Mouse (Mus musculus): ENCODE data around the gene Atg7.

Atg7 gene

GRCm38 (mm10) chr6:114860677-114861568, 218.0 kb downstream of the Atg7 start:
- in situ Hi-C loops (cut with MboI; ENCODE audit: low pct_unique_long_range_greater_than_20kb in 1 of 2, low sequenced_read_pairs in 2 of 2, unreplicated experiment in 1 of 2): no loop called here

- in situ Hi-C loops (cut with MboI; ENCODE audit: low pct_unique_long_range_greater_than_20kb in 1 of 2, low sequenced_read_pairs in 2 of 2, unreplicated experiment in 1 of 2): no loop called here
These were observed 218.7 kb downstream of the Atg7 start for GRCm38 (mm10) chr6:114861591-114861990.

GRCm38 (mm10) chr6:114862046-114862445, 219.1 kb downstream of the Atg7 start:
- in situ Hi-C loops (cut with MboI; ENCODE audit: low pct_unique_long_range_greater_than_20kb in 1 of 2, low sequenced_read_pairs in 2 of 2, unreplicated experiment in 1 of 2): no loop called here

DNA sequence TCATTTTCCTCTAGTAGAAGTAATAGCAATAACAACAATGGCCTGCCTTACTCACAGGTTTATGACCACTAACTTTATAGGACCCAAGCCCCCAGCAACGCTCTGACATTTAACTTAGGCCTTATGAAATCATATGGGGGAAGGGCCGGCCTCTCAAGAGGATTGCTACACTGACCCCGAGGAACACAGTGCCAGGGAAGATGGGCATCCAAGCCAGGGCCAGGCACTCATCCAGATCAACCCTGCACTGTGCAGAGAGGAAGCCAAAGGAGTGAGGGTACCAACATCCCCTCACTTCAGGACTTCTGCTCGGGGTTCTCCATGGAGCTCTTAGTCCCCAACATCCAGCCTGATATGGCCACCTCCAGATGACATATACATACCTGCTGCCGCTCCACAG, 220.6 kb downstream of the Atg7 start:
- in situ Hi-C loops (cut with MboI; ENCODE audit: low pct_unique_long_range_greater_than_20kb in 1 of 2, low sequenced_read_pairs in 2 of 2, unreplicated experiment in 1 of 2): no loop called here

DNA sequence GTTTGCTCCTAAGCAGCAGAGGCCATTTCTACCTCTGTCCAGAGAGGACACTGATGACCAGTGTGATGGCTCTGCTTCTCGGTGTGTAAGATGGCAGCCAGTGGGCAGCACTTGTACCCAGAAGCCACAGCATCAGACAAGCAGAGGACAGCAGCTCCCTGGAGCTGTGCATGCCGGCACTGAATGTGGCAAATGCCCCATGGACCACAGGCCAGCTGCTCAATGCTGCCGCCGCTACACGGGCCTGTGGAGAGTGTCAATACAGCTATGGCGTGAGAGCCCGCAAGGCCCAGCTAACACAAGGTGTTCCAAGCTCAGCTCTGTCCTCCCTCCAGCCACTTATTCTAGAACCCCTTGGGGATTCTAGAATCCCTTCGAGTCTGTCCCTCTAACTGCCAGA, 221.5 kb downstream of the Atg7 start:
- in situ Hi-C loops (cut with MboI; ENCODE audit: low pct_unique_long_range_greater_than_20kb in 1 of 2, low sequenced_read_pairs in 2 of 2, unreplicated experiment in 1 of 2): no loop called here

DNA sequence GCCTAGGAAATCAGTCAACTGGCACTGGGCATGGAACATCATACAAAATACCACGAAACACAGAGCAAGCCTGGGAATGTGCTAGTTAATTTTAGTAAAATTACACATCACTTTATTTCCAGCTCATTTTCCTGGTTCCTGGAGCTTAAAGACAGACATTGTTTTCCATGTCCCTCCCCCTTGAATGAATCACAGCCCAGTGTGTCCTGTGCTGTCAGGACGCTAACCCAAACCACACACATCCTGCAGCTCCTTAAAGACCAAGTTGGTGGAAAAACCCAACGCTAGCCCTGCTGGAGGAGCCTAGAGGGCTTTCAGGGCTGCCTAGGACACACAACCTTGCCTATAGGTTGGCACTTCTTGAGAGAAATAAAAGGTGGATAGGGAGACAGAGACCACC, 223.2 kb downstream of the Atg7 start:
- in situ Hi-C loops (cut with MboI; ENCODE audit: low pct_unique_long_range_greater_than_20kb in 1 of 2, low sequenced_read_pairs in 2 of 2, unreplicated experiment in 1 of 2): no loop called here

- in situ Hi-C loops (cut with MboI; ENCODE audit: low pct_unique_long_range_greater_than_20kb in 1 of 2, low sequenced_read_pairs in 2 of 2, unreplicated experiment in 1 of 2): no loop called here
These were observed 223.7 kb downstream of the Atg7 start for GRCm38 (mm10) chr6:114866619-114867018.

DNA sequence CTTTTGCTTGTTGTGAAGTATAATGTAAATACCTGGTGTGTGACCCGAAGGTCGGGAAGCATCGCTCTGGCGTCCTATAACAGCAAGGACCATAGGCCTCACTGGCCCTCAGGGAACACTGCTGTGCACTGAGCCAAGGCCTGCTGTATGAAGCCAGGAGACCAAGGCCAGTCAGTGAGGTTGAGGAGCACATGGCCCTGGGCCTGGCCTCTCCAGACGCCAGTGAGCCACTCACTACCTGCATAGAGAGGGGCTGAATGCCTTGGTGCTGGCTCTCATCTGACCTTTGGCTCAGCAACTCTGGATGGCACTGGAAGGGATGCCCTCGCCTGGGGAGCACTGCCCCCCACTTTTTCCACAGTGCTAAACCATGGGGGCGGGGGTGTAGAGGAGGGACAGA, 225.8 kb downstream of the Atg7 start:
- in situ Hi-C loops (cut with MboI; ENCODE audit: low pct_unique_long_range_greater_than_20kb in 1 of 2, low sequenced_read_pairs in 2 of 2, unreplicated experiment in 1 of 2): no loop called here

- in situ Hi-C loops (cut with MboI; ENCODE audit: low pct_unique_long_range_greater_than_20kb in 1 of 2, low sequenced_read_pairs in 2 of 2, unreplicated experiment in 1 of 2): no loop called here
These were observed 226.7 kb downstream of the Atg7 start for GRCm38 (mm10) chr6:114869501-114870076.

DNA sequence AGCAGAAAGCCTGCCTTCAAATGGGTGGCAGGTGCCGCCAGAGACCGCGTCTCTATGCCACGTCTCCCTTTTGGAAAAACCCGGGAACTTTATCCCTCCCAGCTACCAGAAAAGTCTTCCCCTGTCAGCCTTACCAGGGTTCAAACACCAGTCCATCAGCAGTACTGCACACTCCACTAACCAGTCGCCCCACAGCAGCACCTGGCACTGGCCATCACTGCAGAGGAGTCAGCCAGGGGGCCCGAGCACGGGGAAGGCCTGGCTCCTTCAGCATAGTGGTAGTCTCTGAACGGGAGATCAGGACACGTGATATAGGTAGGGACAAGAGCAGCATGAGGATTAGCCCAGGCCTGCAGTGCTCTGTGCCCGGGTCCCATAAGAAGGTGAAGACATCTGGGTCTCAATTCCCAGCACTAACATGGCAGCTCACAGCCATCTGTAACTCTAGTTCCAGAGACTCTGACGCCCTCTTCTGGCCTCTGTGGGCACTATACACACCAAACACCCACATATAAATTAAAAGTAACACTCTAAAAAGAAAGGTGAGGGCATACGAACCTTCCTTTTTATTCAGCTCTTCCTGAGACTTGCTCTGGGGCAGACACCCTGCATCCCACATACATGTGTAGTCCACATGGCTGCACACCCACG, 228.2 kb downstream of the Atg7 start:
- in situ Hi-C loops (cut with MboI; ENCODE audit: low pct_unique_long_range_greater_than_20kb in 1 of 2, low sequenced_read_pairs in 2 of 2, unreplicated experiment in 1 of 2): no loop called here

GRCm38 (mm10) chr6:114873808-114874137, 230.9 kb downstream of the Atg7 start:
- in situ Hi-C loops (cut with MboI; ENCODE audit: low pct_unique_long_range_greater_than_20kb in 1 of 2, low sequenced_read_pairs in 2 of 2, unreplicated experiment in 1 of 2): no loop called here

GRCm38 (mm10) chr6:114874138-114874928, 231.4 kb downstream of the Atg7 start:
- in situ Hi-C loops (cut with MboI; ENCODE audit: low pct_unique_long_range_greater_than_20kb in 1 of 2, low sequenced_read_pairs in 2 of 2, unreplicated experiment in 1 of 2): no loop called here

DNA sequence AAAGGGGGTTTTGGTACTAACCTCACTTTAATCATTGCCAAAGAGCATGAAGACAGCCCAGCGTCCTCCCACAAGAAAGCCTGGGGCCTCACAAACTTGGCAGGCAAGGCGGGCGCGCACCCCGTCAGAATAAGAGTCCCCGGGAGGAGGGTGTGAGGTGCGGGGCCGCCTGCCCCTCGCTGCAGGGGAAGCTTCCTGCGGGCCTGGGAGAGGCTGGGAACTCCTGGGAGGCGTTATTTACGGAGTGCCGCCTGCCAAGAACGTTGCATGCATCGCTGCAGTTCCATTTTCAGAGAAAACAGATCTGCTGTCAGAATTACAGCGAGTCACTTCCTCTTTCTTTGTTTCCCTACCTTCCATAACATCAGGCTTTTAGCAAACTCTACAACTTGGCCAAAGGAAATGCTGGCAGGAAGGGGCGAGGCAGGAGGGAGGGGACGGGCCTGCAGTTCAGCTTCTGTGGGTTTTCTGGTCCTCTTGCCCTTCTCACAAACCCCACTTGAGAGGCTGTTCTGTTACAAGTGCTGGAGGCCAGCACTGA, 232.2 kb downstream of the Atg7 start:
- in situ Hi-C loops (cut with MboI; ENCODE audit: low pct_unique_long_range_greater_than_20kb in 1 of 2, low sequenced_read_pairs in 2 of 2, unreplicated experiment in 1 of 2): no loop called here

DNA sequence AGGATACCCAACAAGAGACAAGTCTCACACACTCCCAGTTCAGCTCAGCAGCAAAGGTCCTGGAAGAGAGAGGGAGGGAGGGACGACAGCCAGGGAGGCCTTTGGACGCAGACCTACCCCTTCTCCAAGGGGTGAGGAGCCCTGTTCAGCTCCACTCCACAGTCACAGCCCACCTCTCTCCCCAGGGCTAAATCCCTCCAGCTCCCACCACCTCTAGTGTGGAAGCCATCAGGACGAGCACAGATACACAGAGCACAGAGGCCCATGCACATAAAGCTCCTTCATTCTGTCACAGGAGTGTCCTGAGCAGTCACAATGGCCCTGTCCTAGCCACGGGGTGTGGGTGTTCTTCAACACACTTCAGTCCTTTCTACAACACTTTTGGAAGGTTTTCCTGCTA, 233.1 kb downstream of the Atg7 start:
- in situ Hi-C loops (cut with MboI; ENCODE audit: low pct_unique_long_range_greater_than_20kb in 1 of 2, low sequenced_read_pairs in 2 of 2, unreplicated experiment in 1 of 2): no loop called here

GRCm38 (mm10) chr6:114876546-114876945, 233.6 kb downstream of the Atg7 start:
- in situ Hi-C loops (cut with MboI; ENCODE audit: low pct_unique_long_range_greater_than_20kb in 1 of 2, low sequenced_read_pairs in 2 of 2, unreplicated experiment in 1 of 2): no loop called here

DNA sequence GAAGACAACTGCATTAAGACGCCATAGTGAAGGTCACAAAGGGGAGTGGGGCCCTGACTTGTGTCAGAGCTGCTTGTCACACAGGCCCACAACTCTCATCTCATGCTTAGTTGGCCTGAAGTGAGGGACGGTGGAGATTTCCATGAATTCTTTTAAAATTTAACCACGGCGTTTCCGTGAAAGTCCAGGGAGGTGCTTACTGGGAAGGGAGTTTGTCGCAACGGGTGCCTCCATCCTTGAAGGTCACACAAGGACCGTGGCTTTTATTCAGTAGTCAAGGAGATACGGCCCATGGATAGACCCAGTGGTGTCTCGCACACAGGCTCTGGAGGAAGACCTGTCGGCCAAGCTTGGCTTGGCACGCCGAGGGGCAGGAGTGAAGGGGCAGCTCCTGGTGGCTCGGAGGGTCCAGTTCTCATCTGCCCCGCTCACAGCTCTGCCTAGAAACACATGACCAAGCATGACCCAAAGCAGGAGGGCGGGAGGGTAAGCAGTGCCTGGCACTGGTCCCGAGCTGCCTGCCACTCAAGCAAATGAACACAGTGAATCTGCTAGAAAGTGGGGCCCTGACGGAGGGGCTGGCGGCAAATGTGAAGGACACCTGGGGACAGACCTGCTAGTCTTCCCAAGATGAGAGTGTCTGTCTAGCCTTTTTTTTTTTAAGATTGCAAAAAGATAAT, 236.1 kb downstream of the Atg7 start:
- in situ Hi-C loops (cut with MboI; ENCODE audit: low pct_unique_long_range_greater_than_20kb in 1 of 2, low sequenced_read_pairs in 2 of 2, unreplicated experiment in 1 of 2): no loop called here

- in situ Hi-C loops (cut with MboI; ENCODE audit: low pct_unique_long_range_greater_than_20kb in 1 of 2, low sequenced_read_pairs in 2 of 2, unreplicated experiment in 1 of 2): no loop called here
These were observed 237.9 kb downstream of the Atg7 start for GRCm38 (mm10) chr6:114880798-114881197.

- in situ Hi-C loops (cut with MboI; ENCODE audit: low pct_unique_long_range_greater_than_20kb in 1 of 2, low sequenced_read_pairs in 2 of 2, unreplicated experiment in 1 of 2): no loop called here
These were observed 239.3 kb downstream of the Atg7 start for GRCm38 (mm10) chr6:114882212-114882611.

Data from mouse embryonic stem cell (cell line).